Mouse (Mus musculus) heart, embryonic 16.5 days (tissue): ENCODE results near the gene Sesn2. TPM values are rescaled to one million over a fixed set of nuclear protein-coding genes. Genes with fewer than 3 reads are reported as not detected.

Experiments
- ATAC-seq: fragments of 200-750 bp; cut with Nextera tagmentation; replicated peaks from 2 replicates; pipeline ENCODE4 v1.8.0; 2017; ENCODE audit warnings: moderate number of reproducible peaks; ENCODE audit not compliant: insufficient read depth, low FRiP score; ENCODE audit errors: extremely low read depth
- H3K27ac ChIP-seq: fragments of 300-500 bp; sonication (generic); 2 replicates; pipeline ENCODE4 v1.5.1; 2014; ENCODE audit warnings: mild to moderate bottlenecking, low read length, control low read depth, moderate library complexity
- H3K27me3 ChIP-seq: fragments of 300-500 bp; sonication (generic); 2 replicates; pipeline ENCODE4 v1.6.1; 2014; ENCODE audit warnings: low read length, mixed read lengths; ENCODE audit not compliant: control insufficient read depth, insufficient read depth
- H3K36me3 ChIP-seq: fragments of 300-500 bp; sonication (generic); 2 replicates; pipeline ENCODE4 v1.6.1; 2014; ENCODE audit not compliant: control insufficient read depth, insufficient read depth
- H3K4me1 ChIP-seq: fragments of 300-500 bp; sonication (generic); 2 replicates; pipeline ENCODE4 v1.6.1; 2014; ENCODE audit warnings: low read length, mixed read lengths; ENCODE audit not compliant: control insufficient read depth, insufficient read depth
- H3K4me2 ChIP-seq: fragments of 300-500 bp; sonication (generic); 2 replicates; pipeline ENCODE4 v1.6.1; 2014; ENCODE audit warnings: low read depth, mild to moderate bottlenecking, control low read depth, low read length
- H3K4me3 ChIP-seq: fragments of 300-500 bp; sonication (generic); 2 replicates; pipeline ENCODE4 v1.5.1; 2014; ENCODE audit warnings: mild to moderate bottlenecking, control low read depth, low read length
- H3K9ac ChIP-seq: fragments of 300-500 bp; sonication (generic); 2 replicates; pipeline ENCODE4 v1.6.1; 2014; ENCODE audit warnings: low read length, control low read depth
- H3K9me3 ChIP-seq: fragments of 300-500 bp; sonication (generic); replicated peaks from 2 replicates; pipeline ENCODE4 v1.6.1; 2016; ENCODE audit warnings: low read length; ENCODE audit not compliant: control insufficient read depth
- WGBS: fragments of 180-500 bp; shearing (Covaris S2); extraction: QIAGEN DNeasy Blood & Tissue Kit; methylation state at CpG from one replicate; pipeline ENCODE4 v1.1.7; 2014; 5-methylcytosine and 5-hydroxymethylcytosine counted together
- polyA plus RNA-seq: library from polyadenylated mRNA; unstranded; fragments of >200 nt; fragmentation: Nextera tagmentation; extraction: Ambion mirVana; gene quantifications from 2 replicates; pipeline ENCODE4 v1.2.1, GENCODE M21; 2015

The Sesn2 gene
- polyA plus RNA-seq, 1 experiment from 2014 or later, result 5.9 TPM

- H3K9me3 ChIP-seq, result no peaks in the 10 kb centered on the region
- peak within 1 kb of the TSS; percentile 78 for H3K4me2 ChIP-seq
- peaks cover 31% of the 10 kb centered on the region for H3K4me1 ChIP-seq
- H3K4me3 ChIP-seq, result peak within 1 kb of the TSS; percentile 78
- H3K27me3 ChIP-seq, result no peaks in the 10 kb centered on the region
- ATAC-seq, result peak; percentile 79
- peaks cover 18% of the 10 kb centered on the region for H3K36me3 ChIP-seq
- peak within 1 kb of the TSS; percentile 92 for H3K9ac ChIP-seq
- under 1% methylated on average over 63 of the region's 63 CpGs for WGBS
- peak within 1 kb of the TSS; percentile 95 for H3K27ac ChIP-seq
Measured at GRCm38 (mm10) chr4:132532981-132533916, 22.9 kb upstream of the Sesn2 start, which contains the start of gene Atpif1. Gene Atpif1 (minus strand): TSS chr4:132533659.

- WGBS, result 1% methylated on average over 5 of the region's 5 CpGs
- Histone ChIP-seq H3K27ac (peak overlapping the region; percentile 95), H3K4me3 (peak overlapping the region; percentile 78), H3K9me3 (no peaks in the 10 kb centered on the region), H3K9ac (peak overlapping the region; percentile 92), H3K36me3 (peaks cover 16% of the 10 kb centered on the region), H3K4me2 (peak overlapping the region; percentile 78), H3K4me1 (peaks cover 31% of the 10 kb centered on the region), H3K27me3 (no peaks in the 10 kb centered on the region)
- peak; percentile 50; the same call in 1 of the 2 replicates for ATAC-seq
Measured at GRCm38 (mm10) chr4:132532496-132532895, 22.2 kb upstream of the Sesn2 start.

DNA sequence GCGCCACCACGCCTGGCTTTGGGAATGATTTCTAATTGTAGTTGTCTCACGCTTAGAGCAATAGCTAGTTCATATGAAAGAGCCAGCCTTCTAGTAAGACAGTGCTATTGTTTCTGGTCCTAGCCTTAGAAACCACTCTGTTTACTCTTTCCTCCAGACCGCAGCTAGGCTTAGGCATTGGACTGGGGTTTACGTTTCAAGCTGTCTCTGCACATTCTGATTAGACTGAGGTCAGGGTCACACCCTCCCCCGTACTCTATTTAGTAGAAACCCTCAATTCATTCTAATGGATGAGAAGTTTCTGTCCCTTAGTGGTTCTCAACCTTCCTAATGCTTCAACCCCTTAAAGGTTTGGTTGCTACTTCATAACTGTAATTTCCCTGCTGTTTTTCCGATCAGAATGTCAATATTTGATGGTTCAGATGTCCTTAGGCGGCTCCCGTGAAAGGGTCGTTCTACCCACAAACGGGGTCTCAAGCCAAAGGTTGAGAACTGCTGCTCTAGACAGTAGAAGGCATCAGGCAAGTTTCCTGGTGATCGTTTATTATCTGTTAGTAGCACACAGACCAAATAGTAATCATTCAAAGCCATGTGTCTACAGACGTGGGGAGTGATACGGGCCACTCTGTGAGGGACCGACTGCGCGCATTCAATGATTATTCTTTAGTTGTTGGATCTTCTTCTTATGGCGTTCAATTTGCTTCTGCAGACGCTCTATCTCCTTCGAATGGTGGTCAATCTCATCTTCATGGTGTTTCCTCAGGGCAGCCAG lies 19.9 kb upstream of the Sesn2 start:
- no peak overlapping the region for H3K9ac ChIP-seq
- H3K36me3 ChIP-seq, result peaks cover 16% of the 10 kb centered on the region
- H3K27me3 ChIP-seq, result no peaks in the 10 kb centered on the region
- H3K27ac ChIP-seq, result 0 out of 2 replicates have a peak overlapping the region, but pooled peaks have one; percentile 16
- ATAC-seq, result no peak
- no peak overlapping the region for H3K4me3 ChIP-seq
- H3K9me3 ChIP-seq, result no peaks in the 10 kb centered on the region
- peaks cover 17% of the 10 kb centered on the region for H3K4me1 ChIP-seq
- no peak overlapping the region for H3K4me2 ChIP-seq
- 92% methylated on average over 20 of the region's 20 CpGs for WGBS

DNA sequence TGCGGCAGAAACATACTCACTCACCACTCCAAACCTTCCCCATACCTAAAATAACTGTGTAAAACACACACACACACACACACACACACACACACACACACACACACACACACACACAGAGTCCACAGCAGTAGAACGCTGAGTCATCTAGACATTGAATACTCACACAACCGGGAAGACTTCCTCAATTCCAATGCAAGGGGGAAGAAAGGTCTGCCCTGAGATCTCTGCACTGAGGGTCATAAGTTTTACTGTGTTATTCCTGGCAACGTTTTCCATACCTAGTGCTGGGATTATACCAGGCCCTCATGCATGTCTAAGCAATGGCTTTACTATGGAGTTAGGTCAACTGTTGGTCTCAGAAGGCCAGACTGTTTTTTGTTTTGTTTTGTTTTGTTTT lies 19.0 kb upstream of the Sesn2 start:
- 74% methylated on average over 4 of the region's 4 CpGs for WGBS
- H3K4me2 ChIP-seq, result no peak overlapping the region
- H3K9ac ChIP-seq, result no peak overlapping the region
- H3K4me1 ChIP-seq, result peaks cover 19% of the 10 kb centered on the region
- H3K9me3 ChIP-seq, result no peaks in the 10 kb centered on the region
- no peaks in the 10 kb centered on the region for H3K27me3 ChIP-seq
- no peak for ATAC-seq
- H3K27ac ChIP-seq, result no peak overlapping the region
- no peak overlapping the region for H3K4me3 ChIP-seq
- H3K36me3 ChIP-seq, result peaks cover 16% of the 10 kb centered on the region

DNA sequence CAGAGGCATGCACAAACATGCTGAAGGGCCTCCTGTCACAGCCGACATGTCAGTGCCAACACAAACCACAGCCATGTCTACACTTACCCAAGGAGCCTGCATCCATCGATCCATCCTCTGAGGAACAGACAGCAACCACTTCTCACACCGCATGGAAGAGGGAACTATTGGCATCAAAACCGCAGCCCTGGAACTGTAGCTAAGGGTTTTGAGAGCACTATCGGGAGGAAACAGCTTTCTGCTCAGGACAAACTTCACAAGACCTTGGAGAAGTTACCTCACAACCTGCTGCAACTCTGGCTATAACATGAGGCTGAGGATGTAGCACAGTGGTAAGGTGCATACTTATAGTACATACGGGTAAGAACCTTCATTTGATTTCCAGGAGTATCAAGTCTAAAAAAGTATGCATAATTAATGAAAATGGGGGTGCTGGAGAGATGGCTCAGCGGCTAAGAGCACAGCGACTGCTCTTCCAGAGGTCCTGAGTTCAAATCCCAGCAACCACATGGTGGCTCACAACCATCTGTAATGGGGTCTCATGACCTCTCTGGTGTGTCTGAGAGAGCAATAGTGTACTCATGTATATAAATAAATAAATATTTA lies 17.7 kb upstream of the Sesn2 start:
- Histone ChIP-seq H3K4me2 (no peak overlapping the region), H3K27ac (no peak overlapping the region), H3K27me3 (no peaks in the 10 kb centered on the region), H3K36me3 (peaks cover 16% of the 10 kb centered on the region), H3K4me1 (peaks cover 16% of the 10 kb centered on the region), H3K9ac (no peak overlapping the region), H3K9me3 (no peaks in the 10 kb centered on the region), H3K4me3 (no peak overlapping the region)
- 83% methylated on average over 8 of the region's 8 CpGs for WGBS
- ATAC-seq, result no peak

GRCm38 (mm10) chr4:132526678-132527077 lies 16.4 kb upstream of the Sesn2 start:
- Histone ChIP-seq H3K27ac (no peak overlapping the region), H3K36me3 (peaks cover 16% of the 10 kb centered on the region), H3K4me2 (no peak overlapping the region), H3K4me3 (no peak overlapping the region), H3K9me3 (no peaks in the 10 kb centered on the region), H3K9ac (no peak overlapping the region), H3K4me1 (peaks cover 12% of the 10 kb centered on the region), H3K27me3 (no peaks in the 10 kb centered on the region)
- ATAC-seq, result no peak
- 44% methylated on average over 2 of the region's 2 CpGs for WGBS

GRCm38 (mm10) chr4:132524808-132525207 lies 14.5 kb upstream of the Sesn2 start:
- peak overlapping the region; percentile 59 for H3K27ac ChIP-seq
- 49% methylated on average over 6 of the region's 6 CpGs for WGBS

DNA sequence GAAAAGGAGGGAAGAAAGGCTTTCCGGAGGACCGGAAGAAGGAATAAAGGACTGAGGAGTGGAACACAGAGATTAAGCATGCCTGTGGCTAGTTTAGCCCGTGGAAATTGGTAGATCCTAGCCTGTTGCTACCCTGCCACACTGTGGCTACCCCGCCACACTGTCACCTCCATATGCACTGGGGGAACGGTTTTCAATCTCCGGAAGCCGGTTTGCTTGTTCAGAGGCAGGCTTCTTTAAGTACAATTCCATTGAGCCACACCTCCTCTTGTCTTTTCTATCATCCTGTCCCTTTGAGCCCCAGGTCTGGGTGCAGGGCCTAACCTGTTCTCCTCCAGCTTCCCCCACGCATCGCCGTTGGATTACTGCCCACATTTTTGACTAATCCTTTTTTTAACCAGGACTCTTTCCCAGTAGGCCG lies 14.0 kb upstream of the Sesn2 start:
- no peak for ATAC-seq
- Histone ChIP-seq H3K27ac (peak overlapping the region; percentile 59), H3K9me3 (no peaks in the 10 kb centered on the region), H3K9ac (peak overlapping the region; percentile 29; the same call in 1 of the 2 replicates), H3K36me3 (no peaks in the 10 kb centered on the region; the same call in 1 of the 2 replicates), H3K4me1 (peaks cover 9% of the 10 kb centered on the region), H3K27me3 (no peaks in the 10 kb centered on the region), H3K4me3 (no peak overlapping the region), H3K4me2 (no peak overlapping the region)
- WGBS, result 26% methylated on average over 11 of the region's 11 CpGs

More at GRCm38 (mm10) chr4:132524808-132525207, 14.5 kb upstream of the Sesn2 start:
- no peaks in the 10 kb centered on the region for H3K9me3 ChIP-seq
- no peak overlapping the region for H3K4me3 ChIP-seq
- H3K27me3 ChIP-seq, result no peaks in the 10 kb centered on the region
- H3K4me2 ChIP-seq, result no peak overlapping the region
- no peak overlapping the region for H3K9ac ChIP-seq
- H3K4me1 ChIP-seq, result peaks cover 9% of the 10 kb centered on the region
- peaks cover 5% of the 10 kb centered on the region for H3K36me3 ChIP-seq
- ATAC-seq, result no peak
